Mouse (Mus musculus): ENCODE results near the gene Gabrb2. TPM values are rescaled to one million over a fixed set of nuclear protein-coding genes. Genes with fewer than 3 reads are reported as not detected.

The Gabrb2 gene
- polyA plus RNA-seq, 1 experiment: not detected

- TF ChIP-seq CTCF (IDR thresholded peaks at IDR 0.05; ENCODE audit: extremely low read depth, insufficient read depth, insufficient read length, insufficient replicate concordance) (no peak), POLR2A (IDR thresholded peaks at IDR 0.05; ENCODE audit: low read depth, low read length) (no peak)
Observed at GRCm38 (mm10) chr11:42468381-42468780, 48.8 kb downstream of the Gabrb2 start.

GRCm38 (mm10) chr11:42474523-42474922, 55.0 kb downstream of the Gabrb2 start:
- Histone ChIP-seq H3K4me3 (ENCODE audit: extremely low read depth, insufficient read depth, insufficient read length) (no peak overlapping the region), H3K4me1 (ENCODE audit: control insufficient read depth, insufficient read depth, insufficient read length) (no peaks in the 10 kb centered on the region), H3K27me3 (ENCODE audit: control insufficient read depth, insufficient read depth, low read length) (no peaks in the 10 kb centered on the region), H3K36me3 (ENCODE audit: control insufficient read depth, insufficient read depth, low read length) (no peaks in the 10 kb centered on the region), H3K27ac (ENCODE audit: insufficient read depth, low read length) (no peak overlapping the region)
- TF ChIP-seq POLR2A (IDR thresholded peaks at IDR 0.05; ENCODE audit: low read depth, low read length) (no peak), CTCF (IDR thresholded peaks at IDR 0.05; ENCODE audit: extremely low read depth, insufficient read depth, insufficient read length, insufficient replicate concordance) (no peak)
- no peak for DNase-seq (ENCODE audit: low read depth in 1 of 2, low spot score in 2 of 2)
- whole genome bisulfite sequencing: 93% methylated on average over 3 of the region's 3 CpGs

More at GRCm38 (mm10) chr11:42468381-42468780, 48.8 kb downstream of the Gabrb2 start:
- no peaks in the 10 kb centered on the region for H3K36me3 ChIP-seq (ENCODE audit: control insufficient read depth, insufficient read depth, low read length)
- no peak for DNase-seq (ENCODE audit: low read depth in 1 of 2, low spot score in 2 of 2)
- 86% methylated on average over 3 of the region's 3 CpGs for WGBS
- no peaks in the 10 kb centered on the region for H3K4me1 ChIP-seq (ENCODE audit: control insufficient read depth, insufficient read depth, insufficient read length)
- no peak overlapping the region for H3K4me3 ChIP-seq (ENCODE audit: extremely low read depth, insufficient read depth, insufficient read length)
- no peaks in the 10 kb centered on the region for H3K27me3 ChIP-seq (ENCODE audit: control insufficient read depth, insufficient read depth, low read length)
- no peak overlapping the region for H3K27ac ChIP-seq (ENCODE audit: insufficient read depth, low read length)

GRCm38 (mm10) chr11:42487625-42488024, 68.1 kb downstream of the Gabrb2 start:
- no peaks in the 10 kb centered on the region for H3K4me1 ChIP-seq (ENCODE audit: control insufficient read depth, insufficient read depth, insufficient read length)
- TF ChIP-seq POLR2A (IDR thresholded peaks at IDR 0.05; ENCODE audit: low read depth, low read length) (no peak), CTCF (IDR thresholded peaks at IDR 0.05; ENCODE audit: extremely low read depth, insufficient read depth, insufficient read length, insufficient replicate concordance) (no peak)
- no peak for DNase-seq (ENCODE audit: low read depth in 1 of 2, low spot score in 2 of 2)

GRCm38 (mm10) chr11:42501166-42501565, 81.6 kb downstream of the Gabrb2 start:
- H3K4me1 ChIP-seq (ENCODE audit: control insufficient read depth, insufficient read depth, insufficient read length): no peaks in the 10 kb centered on the region
- DNase-seq (ENCODE audit: low read depth in 1 of 2, low spot score in 2 of 2): no peak
- H3K27me3 ChIP-seq (ENCODE audit: control insufficient read depth, insufficient read depth, low read length): no peaks in the 10 kb centered on the region
- TF ChIP-seq POLR2A (IDR thresholded peaks at IDR 0.05; ENCODE audit: low read depth, low read length) (no peak), CTCF (IDR thresholded peaks at IDR 0.05; ENCODE audit: extremely low read depth, insufficient read depth, insufficient read length, insufficient replicate concordance) (no peak)
- no peaks in the 10 kb centered on the region for H3K36me3 ChIP-seq (ENCODE audit: control insufficient read depth, insufficient read depth, low read length)
- no peak overlapping the region for H3K27ac ChIP-seq (ENCODE audit: insufficient read depth, low read length)
- H3K4me3 ChIP-seq (ENCODE audit: extremely low read depth, insufficient read depth, insufficient read length): no peak overlapping the region

More at GRCm38 (mm10) chr11:42487625-42488024, 68.1 kb downstream of the Gabrb2 start:
- Histone ChIP-seq H3K4me3 (ENCODE audit: extremely low read depth, insufficient read depth, insufficient read length) (no peak overlapping the region), H3K36me3 (ENCODE audit: control insufficient read depth, insufficient read depth, low read length) (no peaks in the 10 kb centered on the region), H3K27me3 (ENCODE audit: control insufficient read depth, insufficient read depth, low read length) (no peaks in the 10 kb centered on the region), H3K27ac (ENCODE audit: insufficient read depth, low read length) (no peak overlapping the region)

- H3K27me3 ChIP-seq (ENCODE audit: control insufficient read depth, insufficient read depth, low read length): no peaks in the 10 kb centered on the region
- H3K36me3 ChIP-seq (ENCODE audit: control insufficient read depth, insufficient read depth, low read length): no peaks in the 10 kb centered on the region
- TF ChIP-seq POLR2A (IDR thresholded peaks at IDR 0.05; ENCODE audit: low read depth, low read length) (no peak), CTCF (IDR thresholded peaks at IDR 0.05; ENCODE audit: extremely low read depth, insufficient read depth, insufficient read length, insufficient replicate concordance) (no peak)
- no peak for DNase-seq (ENCODE audit: low read depth in 1 of 2, low spot score in 2 of 2)
- H3K27ac ChIP-seq (ENCODE audit: insufficient read depth, low read length): no peak overlapping the region
- 82% methylated on average over 2 of the region's 2 CpGs for WGBS
- no peak overlapping the region for H3K4me3 ChIP-seq (ENCODE audit: extremely low read depth, insufficient read depth, insufficient read length)
- no peaks in the 10 kb centered on the region for H3K4me1 ChIP-seq (ENCODE audit: control insufficient read depth, insufficient read depth, insufficient read length)
Observed at GRCm38 (mm10) chr11:42505436-42505835, 85.9 kb downstream of the Gabrb2 start.

GRCm38 (mm10) chr11:42505911-42506310, 86.4 kb downstream of the Gabrb2 start:
- Histone ChIP-seq H3K4me1 (ENCODE audit: control insufficient read depth, insufficient read depth, insufficient read length) (no peaks in the 10 kb centered on the region), H3K36me3 (ENCODE audit: control insufficient read depth, insufficient read depth, low read length) (no peaks in the 10 kb centered on the region), H3K27ac (ENCODE audit: insufficient read depth, low read length) (no peak overlapping the region), H3K27me3 (ENCODE audit: control insufficient read depth, insufficient read depth, low read length) (no peaks in the 10 kb centered on the region), H3K4me3 (ENCODE audit: extremely low read depth, insufficient read depth, insufficient read length) (no peak overlapping the region)
- TF ChIP-seq POLR2A (IDR thresholded peaks at IDR 0.05; ENCODE audit: low read depth, low read length): no peak
- DNase-seq (ENCODE audit: low read depth in 1 of 2, low spot score in 2 of 2): no peak
- 67% methylated on average over 1 of the region's 1 CpGs for WGBS

GRCm38 (mm10) chr11:42521960-42522359, 102.4 kb downstream of the Gabrb2 start:
- Histone ChIP-seq H3K4me3 (ENCODE audit: extremely low read depth, insufficient read depth, insufficient read length) (no peak overlapping the region), H3K27ac (ENCODE audit: insufficient read depth, low read length) (no peak overlapping the region), H3K27me3 (ENCODE audit: control insufficient read depth, insufficient read depth, low read length) (no peaks in the 10 kb centered on the region), H3K36me3 (ENCODE audit: control insufficient read depth, insufficient read depth, low read length) (no peaks in the 10 kb centered on the region), H3K4me1 (ENCODE audit: control insufficient read depth, insufficient read depth, insufficient read length) (no peaks in the 10 kb centered on the region)
- no peak for DNase-seq (ENCODE audit: low read depth in 1 of 2, low spot score in 2 of 2)
- 89% methylated on average over 2 of the region's 2 CpGs for WGBS
- TF ChIP-seq POLR2A (IDR thresholded peaks at IDR 0.05; ENCODE audit: low read depth, low read length) (no peak), CTCF (IDR thresholded peaks at IDR 0.05; ENCODE audit: extremely low read depth, insufficient read depth, insufficient read length, insufficient replicate concordance) (no peak)
